Mouse (Mus musculus): Measurements from ENCODE around the gene Prkce.

DNA sequence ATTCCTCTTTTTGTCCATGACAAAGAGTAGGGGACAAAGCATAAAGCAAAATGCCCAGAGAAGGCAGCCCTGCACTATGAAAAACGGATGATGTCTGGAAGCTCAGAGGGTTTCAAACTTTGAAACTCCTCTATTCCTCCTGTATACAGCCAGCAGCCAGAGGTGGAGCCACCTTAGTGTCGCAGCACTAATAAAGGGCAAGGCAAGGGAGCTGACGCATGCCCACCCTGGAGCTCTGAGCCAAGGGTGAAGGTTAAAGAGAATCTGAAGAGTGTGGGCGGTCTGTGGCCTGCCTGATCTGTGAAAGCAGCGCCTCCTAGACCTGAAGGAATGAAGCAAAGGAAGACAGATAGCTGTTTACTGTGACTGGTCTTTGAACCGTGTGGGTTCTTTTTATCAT is 33.1 kb upstream of the Prkce start:
- TF ChIP-seq POLR2A (IDR thresholded peaks at IDR 0.05; ENCODE audit: insufficient read length, low read depth) = no peak
- no peak for TF ChIP-seq TCF12 (IDR thresholded peaks at IDR 0.05; ENCODE audit: insufficient read depth, poor library complexity, severe bottlenecking)
- TF ChIP-seq USF1 (IDR thresholded peaks at IDR 0.05; ENCODE audit: low read depth) = no peak
- TF ChIP-seq SRF (IDR thresholded peaks at IDR 0.05; ENCODE audit: control insufficient read depth, insufficient read length, low read depth) = no peak
- TF ChIP-seq MAX (IDR thresholded peaks at IDR 0.05; ENCODE audit: low read depth) = no peak
- no peak for TF ChIP-seq MYOD1 (IDR thresholded peaks at IDR 0.05; ENCODE audit: control insufficient read depth in 1 of 3, insufficient read length in 2 of 3, low read depth in 2 of 3)
- no peak for TF ChIP-seq POLR2AphosphoS2 (IDR thresholded peaks at IDR 0.05; ENCODE audit: insufficient read length, low read depth)
